Mouse (Mus musculus) cerebellum, adult 9-11 months (tissue): ENCODE measurements at regions not wholly inside any gene's neighbourhood (a gene's known extent, or its start where the extent isn't known, plus 50 kb on each side); places are given as distances from the start of the nearest gene placed in this dataset.

ENCODE experiments used
- DNase-seq: peaks from one replicate; pipeline ENCODE4 v3.0.0; 2022

- no peak for DNase-seq
Observed at GRCm38 (mm10) chr7:134541699-134542098, 128.8 kb upstream of the Dock1 start.

GRCm38 (mm10) chr7:134546187-134546586, 124.3 kb upstream of the Dock1 start:
- DNase-seq: no peak

- DNase-seq: no peak
Observed at GRCm38 (mm10) chr7:134549286-134549919, 121.1 kb upstream of the Dock1 start.

- no peak for DNase-seq
Observed at GRCm38 (mm10) chr7:134550221-134550809, 120.1 kb upstream of the Dock1 start.

- DNase-seq: no peak
Observed at GRCm38 (mm10) chr7:134552051-134552451, 118.4 kb upstream of the Dock1 start.

- no peak for DNase-seq
Observed at GRCm38 (mm10) chr7:134556061-134556460, 114.4 kb upstream of the Dock1 start.

- DNase-seq: peak; percentile 14
Observed at GRCm38 (mm10) chr7:134566322-134566721, 104.1 kb upstream of the Dock1 start.

- DNase-seq: no peak
Observed at GRCm38 (mm10) chr7:134569247-134569646, 101.2 kb upstream of the Dock1 start.

GRCm38 (mm10) chr7:134570176-134570810, 100.2 kb upstream of the Dock1 start:
- DNase-seq: no peak

GRCm38 (mm10) chr7:134581746-134582145, 88.7 kb upstream of the Dock1 start:
- no peak for DNase-seq

GRCm38 (mm10) chr7:134585478-134585877, 85.0 kb upstream of the Dock1 start:
- no peak for DNase-seq

GRCm38 (mm10) chr7:134586990-134587389, 83.5 kb upstream of the Dock1 start:
- DNase-seq: no peak

- DNase-seq: no peak
Observed at GRCm38 (mm10) chr7:134607886-134608285, 62.6 kb upstream of the Dock1 start.

- DNase-seq: no peak
Observed at GRCm38 (mm10) chr7:134610159-134610558, 60.3 kb upstream of the Dock1 start.

GRCm38 (mm10) chr7:134611371-134611770, 59.1 kb upstream of the Dock1 start:
- no peak for DNase-seq

GRCm38 (mm10) chr7:134612175-134612633, 58.2 kb upstream of the Dock1 start:
- peak; percentile 14 for DNase-seq

- DNase-seq: no peak
Observed at GRCm38 (mm10) chr7:134619220-134619975, 51.1 kb upstream of the Dock1 start.

GRCm38 (mm10) chr7:134620006-134620405, 50.4 kb upstream of the Dock1 start:
- no peak for DNase-seq
